Mouse (Mus musculus): Measurements from ENCODE around the gene Gm7358.

Gene Gm7358

DNA sequence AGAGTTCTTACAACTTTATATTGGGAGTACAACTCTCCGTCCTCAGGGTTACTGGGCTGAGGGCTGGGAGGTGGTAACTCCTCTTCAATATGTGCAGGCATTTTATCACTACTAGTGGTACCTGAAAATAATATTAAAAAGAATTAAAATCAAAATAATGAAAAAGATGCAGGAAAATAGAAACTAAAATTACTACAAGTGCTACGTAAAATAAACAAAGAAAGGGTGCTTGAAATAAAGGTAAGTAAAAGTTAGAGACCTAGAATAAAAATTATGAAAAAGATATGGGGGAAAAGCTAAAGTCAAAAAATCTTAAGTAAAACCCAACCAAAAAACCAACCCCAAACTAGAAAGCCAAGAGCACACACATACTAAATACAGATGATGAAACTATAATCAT is at the start of gene Gm7358:
TSS of gene Gm7358 (minus strand) at position 101 of the 400 bp plus-strand sequence.
- WGBS, result 60% methylated on average over 1 of the region's 2 CpGs

DNA sequence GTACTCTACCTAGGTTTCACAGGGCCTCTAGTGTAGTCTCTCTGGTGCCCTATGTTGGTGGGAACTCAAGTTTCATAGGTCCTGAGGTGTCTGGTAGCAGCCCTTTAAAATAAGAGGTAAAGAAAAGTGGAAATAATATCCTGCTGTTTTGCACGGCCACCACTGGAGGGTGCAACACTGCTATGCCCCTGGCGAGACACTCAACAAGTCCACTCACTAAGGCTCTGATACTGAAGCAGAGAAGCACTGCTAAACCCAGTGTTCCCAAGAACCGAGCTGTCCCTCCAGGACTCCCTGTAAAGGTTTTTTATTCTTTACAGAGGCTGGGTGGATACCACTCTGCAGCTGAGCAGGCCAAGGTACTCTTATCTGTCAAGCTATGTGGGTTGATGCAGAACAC is 43.7 kb upstream of the Gm7358 start:
- WGBS, result 47% methylated on average over 3 of the region's 3 CpGs

- WGBS, result 63% methylated on average over 1 of the region's 1 CpGs
These were observed 42.2 kb upstream of the Gm7358 start for GRCm38 (mm10) chr17:14101446-14101980.

GRCm38 (mm10) chr17:14099886-14100285 is 40.6 kb upstream of the Gm7358 start:
- 74% methylated on average over 3 of the region's 3 CpGs for WGBS

DNA sequence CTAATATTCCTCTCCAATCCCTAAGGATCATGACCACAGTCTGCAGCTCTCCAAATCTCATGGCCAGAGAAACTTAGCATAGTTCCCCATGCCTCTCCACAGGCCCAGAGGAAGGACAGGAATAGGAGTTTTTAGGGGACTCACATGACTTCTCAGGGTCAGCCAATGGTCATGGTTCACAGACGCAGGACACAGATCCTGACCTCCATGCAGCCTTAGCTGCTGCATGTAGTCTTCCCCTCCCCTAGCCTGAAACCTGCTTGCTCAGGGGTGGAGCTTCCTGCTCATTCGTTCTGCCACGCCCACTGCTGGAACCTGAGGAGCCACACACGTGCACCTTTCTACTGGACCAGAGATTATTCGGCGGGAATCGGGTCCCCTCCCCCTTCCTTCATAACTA is 34.8 kb upstream of the Gm7358 start:
- WGBS, result 59% methylated on average over 3 of the region's 7 CpGs

DNA sequence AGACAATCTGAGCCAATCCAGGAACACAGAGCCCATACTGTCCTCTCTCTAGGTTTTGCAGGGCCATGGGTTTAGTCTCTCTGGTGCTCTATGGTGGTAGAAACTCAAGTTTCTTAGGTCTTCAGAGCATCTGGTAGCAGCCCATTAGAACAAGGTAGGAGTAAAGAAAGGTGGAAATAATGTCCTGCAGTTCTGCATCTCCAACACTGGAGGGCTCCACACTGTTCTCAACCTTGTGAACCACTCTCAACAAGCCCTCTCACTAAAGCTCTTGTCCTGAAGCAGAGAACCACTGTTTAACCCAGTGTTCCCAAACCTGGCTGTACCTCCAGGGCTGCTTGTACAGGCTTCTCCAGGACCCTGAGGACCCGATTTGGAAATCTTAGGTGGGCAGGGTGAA is 27.3 kb upstream of the Gm7358 start:
- 0% methylated on average over 1 of the region's 1 CpGs for WGBS

DNA sequence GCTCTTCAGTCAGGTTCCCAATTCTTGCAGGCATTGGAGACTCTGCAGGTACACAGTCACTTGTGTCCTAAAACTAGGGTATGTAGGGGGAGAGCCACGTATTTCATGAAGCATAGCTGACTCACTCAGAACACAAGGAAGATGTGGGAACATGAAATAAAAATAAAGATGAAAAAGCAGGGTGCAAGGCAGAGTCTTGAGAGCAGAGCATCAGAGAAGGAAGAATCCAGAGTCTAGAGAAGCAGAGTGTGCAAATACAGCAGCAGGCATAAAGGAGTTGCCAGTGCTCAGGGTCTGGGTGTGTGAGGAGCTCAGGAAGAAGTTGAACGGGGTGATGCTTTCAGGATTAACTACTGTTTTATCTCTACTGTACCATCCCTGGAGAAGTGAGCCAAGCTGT is 17.5 kb downstream of the Gm7358 start:
- WGBS, result 22% methylated on average over 1 of the region's 2 CpGs

GRCm38 (mm10) chr17:14037012-14037411 is 22.3 kb downstream of the Gm7358 start:
- 53% methylated on average over 1 of the region's 2 CpGs for WGBS

- 91% methylated on average over 4 of the region's 4 CpGs for WGBS
These were observed 23.2 kb downstream of the Gm7358 start for GRCm38 (mm10) chr17:14036113-14036512.

Data from cerebral cortex, adult 2 months (tissue).